Mouse (Mus musculus): ENCODE results near the gene Map3k20.

The Map3k20 gene

DNA sequence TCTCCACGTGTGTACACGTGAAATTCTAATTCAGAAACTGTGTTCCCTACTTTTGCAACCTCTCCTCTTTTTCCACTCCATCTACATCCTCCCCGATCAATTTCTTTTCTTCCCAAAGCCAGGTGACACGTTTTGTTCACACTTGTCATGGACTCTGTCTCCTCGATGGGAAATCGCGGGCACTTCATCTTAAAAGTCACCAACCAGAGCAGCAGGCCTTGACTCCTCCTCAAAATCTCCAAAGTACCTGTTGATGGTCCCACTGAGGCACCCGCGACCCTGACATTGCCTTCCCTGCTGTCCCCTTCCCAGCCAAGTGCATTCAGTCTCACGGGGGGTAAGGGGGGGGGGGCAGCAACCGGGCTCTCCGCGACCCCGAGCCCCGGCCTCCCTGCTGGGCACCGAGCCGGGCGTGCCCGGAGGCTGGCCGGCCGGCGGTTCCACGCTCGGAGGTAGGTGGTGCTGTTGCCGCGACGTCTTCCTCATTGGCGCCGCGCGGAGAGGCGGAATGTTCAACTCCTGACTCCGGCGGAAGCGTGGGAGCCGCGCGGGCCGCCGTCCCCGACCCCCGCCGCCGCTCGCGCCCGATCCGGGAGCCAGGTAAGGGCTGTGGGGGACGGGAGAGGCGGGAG lies at the start of gene Map3k20:
Gene Map3k20, plus strand, starts transcription at position 382 of the 632 bp plus-strand sequence.
- peak in 1 of 2 experiments; percentile 85 for DNase-seq (ENCODE audit: low spot score in 2 of 2)

GRCm38 (mm10) chr2:72238421-72238820 lies 47.0 kb upstream of the Map3k20 start:
- DNase-seq (ENCODE audit: low spot score in 2 of 2) = peak in 1 of 2 experiments; percentile 5

- DNase-seq (ENCODE audit: low spot score in 2 of 2) = peak in 1 of 2 experiments; percentile 9
Measured at GRCm38 (mm10) chr2:72238925-72239324, 46.5 kb upstream of the Map3k20 start.

DNA sequence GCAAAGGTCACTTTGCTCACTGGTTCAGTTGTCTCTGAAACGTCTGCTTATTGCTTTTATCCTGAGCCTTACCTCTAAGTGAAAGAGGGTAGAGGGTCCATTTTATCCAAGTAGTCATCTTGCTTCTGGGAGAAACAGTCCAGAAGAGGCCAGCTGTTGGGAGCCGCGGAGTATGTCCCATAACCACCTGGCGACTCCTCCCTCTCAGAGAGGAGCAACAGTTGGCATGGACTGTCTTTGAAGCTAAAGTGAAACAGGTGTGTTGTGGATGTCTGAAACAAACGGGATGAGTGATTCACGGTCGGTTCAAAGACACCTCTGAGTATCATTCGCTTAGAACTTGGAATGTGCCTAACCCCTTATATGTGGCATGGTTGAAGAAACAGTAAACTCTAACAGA lies 46.0 kb upstream of the Map3k20 start:
- no peak for DNase-seq (ENCODE audit: low spot score in 2 of 2)

DNA sequence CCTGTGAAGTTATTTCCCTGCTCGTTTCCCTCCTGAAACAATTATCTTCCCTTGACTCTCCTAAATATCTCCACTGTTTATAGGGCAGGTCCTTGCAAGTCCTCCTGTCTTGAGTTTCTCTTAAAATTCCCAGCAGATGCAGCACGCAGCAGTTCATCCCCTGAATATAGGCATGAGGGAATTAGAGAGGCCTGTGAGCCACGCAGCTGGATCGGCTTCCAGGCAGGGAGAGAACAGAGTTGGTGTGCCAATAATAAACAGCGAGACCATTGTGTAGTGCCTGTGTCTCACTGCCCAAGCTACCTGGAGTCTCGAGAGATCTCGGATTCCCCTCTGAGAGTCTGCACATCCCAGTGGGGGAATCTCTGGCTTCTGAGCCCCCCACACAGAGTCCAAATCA lies 45.4 kb upstream of the Map3k20 start:
- no peak for DNase-seq (ENCODE audit: low spot score in 2 of 2)

GRCm38 (mm10) chr2:72240691-72241090 lies 44.7 kb upstream of the Map3k20 start:
- no peak for DNase-seq (ENCODE audit: low spot score in 2 of 2)

DNA sequence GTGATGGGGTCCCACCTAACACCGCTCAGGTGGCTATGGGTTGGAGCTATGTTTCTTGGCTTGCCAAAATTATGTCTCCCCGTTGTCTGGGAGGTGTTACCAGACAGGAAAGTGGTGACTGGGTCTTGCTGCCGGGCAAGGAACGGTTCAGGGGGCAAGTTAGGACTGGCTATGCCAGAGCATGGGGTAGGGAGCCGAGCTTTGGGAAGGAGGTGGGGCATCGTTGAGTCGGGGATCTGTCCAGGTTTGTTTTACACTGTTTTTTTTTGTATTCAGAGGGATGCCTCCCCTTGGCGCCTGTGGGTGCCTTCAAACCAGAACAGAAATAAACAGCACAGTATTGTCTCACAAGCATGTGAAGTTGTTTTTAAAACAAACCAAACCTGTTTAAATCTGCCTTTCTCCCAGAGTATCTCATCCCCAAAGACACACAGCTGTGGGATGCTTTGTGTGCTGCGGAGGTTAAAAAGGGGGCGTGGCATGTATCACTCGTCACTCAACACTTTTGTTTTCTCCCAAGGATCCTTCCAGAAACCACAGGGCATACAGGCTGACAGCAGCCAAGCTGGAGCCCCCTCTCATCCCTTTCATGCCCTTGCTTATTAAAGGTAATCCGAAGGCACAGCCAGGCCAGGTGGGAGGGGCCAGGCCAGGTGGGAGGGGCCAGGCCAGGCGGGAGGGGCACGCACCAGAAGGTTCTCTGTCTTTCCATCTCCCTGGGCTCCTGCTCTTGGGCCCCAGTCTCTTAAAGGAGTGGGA lies 43.5 kb upstream of the Map3k20 start:
- no peak for DNase-seq (ENCODE audit: low spot score in 2 of 2)

DNA sequence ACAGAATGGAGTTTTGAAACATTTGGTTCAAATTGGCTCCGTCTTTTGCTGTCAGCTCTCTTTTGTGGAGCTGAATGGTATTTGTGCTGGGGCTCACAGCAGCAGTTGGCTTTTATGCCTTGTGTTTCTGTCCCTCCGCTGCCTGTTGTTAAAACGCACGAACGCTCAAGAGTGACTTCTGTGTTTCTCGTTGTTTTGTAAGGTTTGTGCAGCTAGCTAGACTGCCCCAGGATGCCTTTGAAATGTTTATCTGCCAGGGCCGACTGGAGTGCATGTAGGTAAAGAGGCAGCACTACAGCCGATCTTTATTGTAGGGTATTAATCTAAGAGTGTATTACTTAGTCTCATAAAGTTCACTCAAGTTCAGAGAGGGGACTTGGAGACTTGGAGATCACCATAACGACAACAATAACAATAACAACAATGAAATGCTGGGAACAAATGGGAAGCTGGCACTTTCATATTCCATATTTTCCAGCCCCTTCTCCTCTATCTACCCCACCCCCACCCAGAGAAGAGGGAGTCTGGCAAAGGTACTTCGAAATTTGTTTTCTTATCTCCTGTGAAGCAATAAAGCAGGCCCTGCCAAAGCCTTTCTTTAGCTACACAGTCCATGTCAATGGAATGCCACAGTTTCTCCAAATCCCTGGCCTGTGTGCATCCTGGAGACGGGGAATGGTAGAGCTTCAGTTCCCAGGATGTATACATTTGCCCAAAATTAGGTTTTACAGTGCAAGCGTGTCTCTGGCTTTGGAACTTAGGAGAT lies 42.3 kb upstream of the Map3k20 start:
- DNase-seq (ENCODE audit: low spot score in 2 of 2) = no peak

- no peak for DNase-seq (ENCODE audit: low spot score in 2 of 2)
Measured at GRCm38 (mm10) chr2:72245631-72246030, 39.8 kb upstream of the Map3k20 start.

- DNase-seq (ENCODE audit: low spot score in 2 of 2) = no peak
Measured at GRCm38 (mm10) chr2:72246376-72246775, 39.1 kb upstream of the Map3k20 start.

DNA sequence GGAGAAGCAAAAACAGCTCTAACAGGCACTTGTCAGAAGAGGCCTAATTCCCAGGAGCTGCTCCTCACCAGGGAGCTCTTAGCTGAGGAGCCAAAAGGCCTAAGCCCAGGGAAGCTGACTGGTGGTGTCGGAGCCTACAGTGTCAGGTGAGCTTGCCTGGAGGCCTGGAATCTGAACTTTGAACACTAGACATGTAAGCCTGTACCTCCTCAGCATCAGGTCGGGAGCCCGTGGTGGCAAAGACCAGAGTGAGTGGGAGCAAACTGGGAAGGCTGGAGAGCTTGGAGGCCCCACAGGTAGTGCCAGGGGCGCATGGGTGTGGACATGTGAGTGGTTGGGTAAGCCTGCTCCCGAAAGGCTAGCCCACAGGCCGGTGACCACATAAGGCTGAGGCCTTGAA lies 37.6 kb upstream of the Map3k20 start:
- DNase-seq (ENCODE audit: low spot score in 2 of 2) = no peak

DNA sequence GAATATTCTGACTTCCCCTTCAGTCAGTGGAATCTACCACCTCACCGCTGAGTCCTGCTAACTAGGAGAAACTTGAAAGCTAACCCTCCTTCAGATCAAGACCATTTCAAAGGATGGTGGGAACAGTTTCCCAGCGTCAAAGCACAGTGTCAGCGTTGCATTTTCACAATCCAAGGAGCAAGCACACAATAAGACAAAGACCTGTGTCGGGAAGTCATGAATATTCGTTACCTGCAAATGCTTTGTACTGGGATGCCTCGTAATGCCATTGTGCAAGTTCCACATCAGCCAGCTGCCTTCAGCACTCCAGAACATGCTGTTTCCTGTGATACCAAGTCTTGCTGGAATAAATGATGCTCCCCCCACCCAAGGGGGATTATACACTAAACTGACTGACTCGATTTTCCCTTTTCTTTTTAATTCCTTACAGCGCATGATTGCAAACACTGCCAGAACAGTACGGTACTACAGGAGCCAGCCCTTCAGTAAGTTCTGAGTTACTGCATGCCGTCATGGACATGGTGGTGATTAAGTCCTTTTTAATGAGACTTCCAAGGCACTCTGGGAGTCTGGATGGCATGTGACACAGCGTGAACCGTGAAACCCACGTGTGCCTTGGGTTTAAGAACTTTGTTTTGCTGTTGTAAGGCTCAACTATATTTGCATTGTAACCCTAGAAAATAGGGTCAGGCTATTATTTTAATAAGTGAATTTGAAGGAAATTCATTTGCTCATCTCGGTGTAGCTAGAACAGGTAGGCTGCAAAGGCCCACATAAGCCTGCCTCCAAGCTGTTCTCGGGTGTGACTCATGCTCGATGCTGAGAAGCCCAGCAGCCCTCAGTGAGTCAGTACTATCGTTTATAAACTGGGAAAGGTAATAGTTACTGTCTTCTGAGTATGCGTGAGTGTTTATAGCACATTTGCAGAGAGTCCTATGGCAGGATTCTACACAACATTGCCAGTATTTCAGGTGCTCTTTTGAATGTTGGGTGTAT lies 32.6 kb upstream of the Map3k20 start:
- DNase-seq (ENCODE audit: low spot score in 2 of 2) = no peak

- DNase-seq (ENCODE audit: low spot score in 2 of 2) = no peak
Measured at GRCm38 (mm10) chr2:72253882-72254281, 31.6 kb upstream of the Map3k20 start.

DNA sequence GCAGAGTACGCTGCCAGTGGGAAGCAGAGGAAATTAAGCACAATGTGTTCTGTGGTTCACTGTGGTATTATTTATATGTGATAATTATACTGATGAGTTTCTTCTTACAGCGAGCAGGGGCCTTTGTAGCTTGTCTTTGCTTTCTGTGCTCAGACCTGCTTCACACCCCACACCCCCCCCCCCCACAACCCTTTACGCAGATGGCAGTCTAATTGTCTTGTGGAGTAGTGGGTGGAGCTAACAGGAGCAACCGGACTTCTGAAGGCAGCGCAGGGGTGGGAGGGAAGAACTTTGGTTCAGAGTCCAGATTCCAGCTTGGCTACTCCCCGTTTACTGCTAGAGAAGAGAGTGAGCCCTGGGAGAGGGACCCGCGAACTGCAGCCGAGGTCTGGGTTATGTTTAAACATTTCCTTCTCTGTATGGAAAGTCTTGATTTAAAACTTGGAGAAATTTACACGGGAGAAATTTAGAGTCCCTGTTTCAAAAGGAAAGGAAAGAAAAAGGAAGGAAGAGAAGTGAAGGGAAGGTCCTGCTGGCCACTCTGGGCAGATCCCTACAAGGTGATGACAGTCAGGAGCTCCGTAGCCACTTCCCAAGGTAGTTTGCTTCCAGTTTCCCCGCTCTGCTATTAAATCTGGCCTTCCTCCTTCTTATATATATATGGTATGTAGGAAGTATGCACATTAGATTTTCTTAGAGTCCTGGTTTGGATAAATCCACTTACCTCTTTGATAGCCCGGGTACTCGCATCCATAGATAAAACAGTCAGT lies 30.4 kb upstream of the Map3k20 start:
- no peak for DNase-seq (ENCODE audit: low spot score in 2 of 2)

GRCm38 (mm10) chr2:72260704-72261103 lies 24.7 kb upstream of the Map3k20 start:
- DNase-seq (ENCODE audit: low spot score in 2 of 2) = no peak

DNA sequence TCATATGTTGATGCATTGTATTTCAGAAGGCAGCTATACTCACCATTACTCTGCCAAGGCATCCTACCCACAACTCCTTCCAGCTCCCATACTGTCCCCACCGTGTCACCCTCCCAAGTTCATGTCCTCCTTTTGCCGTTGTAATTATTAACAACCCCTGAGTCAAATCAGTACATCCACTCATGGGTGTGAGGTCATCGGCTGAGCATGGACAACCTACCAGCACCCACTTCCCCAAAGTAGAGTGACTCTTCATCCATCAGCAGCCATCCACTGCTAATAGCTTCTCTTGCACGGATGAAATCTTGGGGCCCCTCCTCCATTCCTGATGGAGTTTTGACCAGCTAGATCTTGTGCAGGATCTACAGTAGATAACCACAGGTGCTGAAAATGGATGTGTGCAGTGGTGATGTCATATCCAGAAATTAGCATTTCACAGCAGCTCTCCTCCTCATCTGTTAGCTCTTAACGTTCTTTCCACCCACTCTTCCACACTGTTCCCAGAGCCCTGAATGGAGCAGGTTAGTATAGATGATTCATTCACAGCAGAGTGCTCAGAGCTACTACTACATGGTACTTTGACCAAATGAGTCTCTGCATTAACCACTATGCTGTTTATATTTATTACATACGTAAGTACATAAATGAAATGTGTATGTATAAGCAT lies 22.5 kb upstream of the Map3k20 start:
- no peak for DNase-seq (ENCODE audit: low spot score in 2 of 2)

- DNase-seq (ENCODE audit: low spot score in 2 of 2) = no peak
Measured at GRCm38 (mm10) chr2:72267390-72267789, 18.0 kb upstream of the Map3k20 start.

- no peak for DNase-seq (ENCODE audit: low spot score in 2 of 2)
Measured at GRCm38 (mm10) chr2:72269651-72270341, 15.6 kb upstream of the Map3k20 start.

GRCm38 (mm10) chr2:72278247-72278873 lies 7.1 kb upstream of the Map3k20 start:
- DNase-seq (ENCODE audit: low spot score in 2 of 2) = no peak

All from spleen, postnatal 10 days (tissue).